Mouse (Mus musculus) retina, postnatal 7 days (tissue): ENCODE data around the gene Slc16a1.

Experiments
- DNase-seq: peaks from one replicate; pipeline ENCODE4 v3.0.0-alpha.2; 2012; ENCODE audit warnings: low read depth, low spot score

Gene Slc16a1

DNA sequence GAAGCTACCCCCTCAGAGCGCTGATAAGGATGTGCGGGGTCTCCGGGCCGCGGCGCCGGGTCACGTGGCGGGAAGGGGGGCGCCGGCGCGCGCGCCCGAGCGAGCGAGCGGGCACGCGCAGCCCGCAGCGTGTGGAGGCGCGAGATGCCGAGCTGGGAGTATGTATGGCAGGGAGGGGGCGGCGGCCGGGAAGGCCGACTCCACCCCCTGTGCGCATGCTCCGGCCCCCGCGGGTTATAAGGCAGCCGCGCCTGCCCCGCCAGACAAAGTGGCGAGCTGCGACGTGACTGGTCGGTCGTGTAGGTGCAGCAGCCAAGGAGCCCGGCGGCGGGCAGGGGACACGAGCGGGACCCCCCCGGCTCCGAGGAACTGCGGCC lies at the start of gene Slc16a1:
TSS of gene Slc16a1 (plus strand) at position 266 of the 377 bp plus-strand sequence.
- DNase-seq = peak; percentile 69

GRCm38 (mm10) chr3:104596451-104597134 lies 41.9 kb upstream of the Slc16a1 start:
- DNase-seq = no peak

DNA sequence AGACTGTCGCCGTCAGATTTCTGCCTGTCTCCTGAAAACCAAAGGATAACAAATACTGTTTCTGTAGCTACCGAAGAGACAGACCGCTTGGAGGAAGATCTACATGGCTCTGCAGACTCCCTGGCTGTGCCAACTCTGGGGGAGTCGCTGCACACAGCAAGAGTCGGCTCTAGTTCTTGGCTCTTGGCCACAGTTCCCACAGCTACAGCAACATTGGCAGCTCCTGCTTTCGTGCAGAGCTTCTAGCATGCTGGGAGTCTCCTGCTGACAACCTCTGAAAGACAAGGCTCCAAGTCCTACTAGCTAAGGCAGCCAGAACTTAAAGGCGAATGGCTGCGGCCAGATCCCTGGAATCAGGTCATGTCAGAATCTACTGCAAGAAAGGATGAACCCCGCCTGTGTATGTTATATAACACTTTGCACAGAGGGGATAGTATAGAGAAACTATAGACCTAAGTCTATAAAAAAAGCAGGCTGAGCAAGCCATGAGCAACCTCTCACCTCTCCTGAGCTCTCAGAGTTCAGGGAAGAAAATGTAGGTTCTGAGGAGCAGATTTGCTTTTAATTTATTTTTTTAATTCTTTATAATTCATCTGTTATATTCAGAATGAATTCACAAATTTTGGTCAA lies 41.2 kb upstream of the Slc16a1 start:
- no peak for DNase-seq

DNA sequence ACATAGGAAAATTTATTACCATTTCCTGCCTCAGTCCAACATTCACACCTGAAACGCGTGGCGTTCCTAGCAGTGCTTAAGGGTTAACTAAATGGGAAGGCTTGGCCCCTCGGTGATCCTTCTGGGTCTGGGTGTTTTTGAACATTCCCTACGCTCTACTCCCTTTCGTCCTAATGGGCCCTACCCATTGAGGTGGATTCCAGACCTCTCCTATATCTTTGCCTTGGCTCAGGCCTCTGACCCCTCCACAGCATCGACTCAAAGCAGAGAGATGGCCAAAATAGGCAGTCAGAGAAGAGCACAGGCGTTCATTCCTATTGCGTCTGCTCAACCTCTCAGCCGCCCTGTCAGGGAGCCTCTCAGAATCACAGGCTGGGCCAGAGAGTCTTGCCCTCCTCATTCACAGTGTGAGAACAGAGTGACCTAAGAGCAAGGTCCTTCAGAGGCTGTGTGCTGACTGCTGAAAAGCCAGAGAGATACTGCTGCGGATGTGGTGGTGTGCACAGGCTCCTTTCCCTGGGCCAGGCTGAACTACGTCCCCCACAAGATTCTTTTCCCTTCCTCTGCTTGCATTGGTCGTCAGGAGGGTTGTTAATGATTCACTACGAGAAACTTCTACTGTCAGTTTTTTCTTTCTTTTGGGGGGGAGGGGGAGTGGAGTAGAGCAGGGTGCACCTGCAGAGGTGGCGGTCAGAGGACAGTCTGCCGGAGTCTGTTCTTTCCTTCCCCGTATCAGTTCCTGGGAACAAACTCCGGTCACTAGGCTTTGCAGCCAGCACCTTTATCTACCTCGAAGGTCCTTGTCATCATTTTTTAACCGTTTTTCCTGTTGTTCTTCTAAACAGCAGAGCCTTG lies 38.9 kb upstream of the Slc16a1 start:
- DNase-seq = no peak

- no peak for DNase-seq
Measured at GRCm38 (mm10) chr3:104600691-104601090, 37.8 kb upstream of the Slc16a1 start.

DNA sequence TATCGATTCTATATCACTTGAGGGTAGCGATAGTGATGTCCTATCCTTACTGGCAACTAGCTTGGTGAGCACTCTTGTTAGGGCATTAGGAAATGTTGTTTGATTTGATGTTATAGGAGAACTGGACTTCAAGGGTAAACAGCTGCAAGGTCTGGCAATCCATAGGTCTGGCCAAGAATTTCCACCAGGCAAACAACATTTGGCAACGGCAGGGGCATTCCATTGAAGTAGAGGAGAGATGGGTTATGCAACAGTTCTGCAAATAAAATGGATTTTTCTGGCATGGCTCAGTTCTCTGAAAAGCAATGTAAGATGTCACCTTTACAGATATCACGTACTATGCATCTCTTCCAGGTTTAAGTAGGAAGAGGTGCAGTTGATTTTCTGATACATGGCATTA lies 36.8 kb upstream of the Slc16a1 start:
- no peak for DNase-seq

GRCm38 (mm10) chr3:104609690-104610380 lies 28.6 kb upstream of the Slc16a1 start:
- no peak for DNase-seq

GRCm38 (mm10) chr3:104610453-104611230 lies 27.8 kb upstream of the Slc16a1 start:
- no peak for DNase-seq

DNA sequence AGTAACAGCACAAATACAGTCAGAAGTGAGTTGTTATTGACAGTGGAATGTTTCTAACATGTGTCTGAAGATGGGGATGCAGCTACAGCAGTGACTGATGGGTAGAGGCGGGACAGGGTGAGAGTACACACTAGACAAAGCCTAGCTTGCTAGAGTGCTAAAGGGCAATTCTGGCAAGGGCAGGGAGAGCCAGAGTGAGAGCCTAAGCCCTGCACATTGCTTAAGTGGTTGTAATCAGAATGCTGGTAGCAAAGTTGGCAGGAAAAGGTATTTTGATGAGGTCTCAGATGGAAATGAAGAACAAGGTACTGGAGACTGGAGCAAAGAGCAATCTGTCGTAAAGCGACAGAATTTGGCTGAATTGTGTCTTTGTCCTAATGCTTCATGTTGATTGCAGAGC lies 26.5 kb upstream of the Slc16a1 start:
- DNase-seq = no peak

GRCm38 (mm10) chr3:104613102-104613501 lies 25.4 kb upstream of the Slc16a1 start:
- DNase-seq = no peak

- no peak for DNase-seq
Measured at GRCm38 (mm10) chr3:104614081-104614480, 24.4 kb upstream of the Slc16a1 start.

- DNase-seq = no peak
Measured at GRCm38 (mm10) chr3:104615216-104615615, 23.3 kb upstream of the Slc16a1 start.

DNA sequence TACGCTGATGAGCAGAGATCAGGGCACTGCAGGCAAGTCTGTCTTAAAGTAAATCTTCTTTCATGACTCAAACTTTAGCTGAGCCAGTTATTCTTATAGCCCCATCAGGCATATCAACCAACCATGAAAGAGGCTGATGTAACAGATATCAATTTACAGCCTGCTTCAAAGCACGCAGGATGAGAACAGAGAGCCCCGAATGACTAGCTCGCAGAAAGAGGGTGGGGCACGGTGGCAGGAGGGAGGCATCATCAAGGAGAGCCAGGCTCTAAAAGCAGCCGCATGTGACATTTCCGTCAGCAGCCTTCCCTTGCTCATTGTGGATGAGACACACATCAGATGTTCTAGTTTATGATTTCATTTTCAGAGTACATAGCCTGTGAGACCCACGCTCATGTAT lies 22.3 kb upstream of the Slc16a1 start:
- DNase-seq = no peak

- DNase-seq = no peak
Measured at GRCm38 (mm10) chr3:104621841-104622240, 16.6 kb upstream of the Slc16a1 start.

GRCm38 (mm10) chr3:104629810-104630209 lies 8.7 kb upstream of the Slc16a1 start:
- DNase-seq = no peak

DNA sequence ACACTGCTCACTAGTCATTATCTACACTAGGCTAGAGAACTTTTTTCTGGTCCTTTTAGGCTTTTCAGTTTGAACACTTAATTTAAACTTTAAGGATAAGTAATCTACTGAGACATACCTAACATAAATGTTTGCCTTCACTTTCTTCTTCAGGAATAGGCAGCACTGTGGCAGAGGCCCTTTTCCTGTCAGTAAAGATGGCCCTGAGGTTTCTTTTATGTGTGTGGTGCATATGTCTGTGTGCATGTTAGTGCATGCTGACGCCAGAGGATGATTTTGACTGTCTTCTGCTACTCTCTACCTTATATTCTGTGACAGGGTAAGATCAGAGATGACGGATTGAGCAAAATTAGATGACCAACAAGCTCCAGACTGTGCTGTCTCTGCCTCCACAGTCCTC lies 7.5 kb upstream of the Slc16a1 start:
- DNase-seq = no peak

- no peak for DNase-seq
Measured at GRCm38 (mm10) chr3:104632560-104633162, 5.8 kb upstream of the Slc16a1 start.

GRCm38 (mm10) chr3:104636491-104636890 lies 2.0 kb upstream of the Slc16a1 start:
- no peak for DNase-seq

DNA sequence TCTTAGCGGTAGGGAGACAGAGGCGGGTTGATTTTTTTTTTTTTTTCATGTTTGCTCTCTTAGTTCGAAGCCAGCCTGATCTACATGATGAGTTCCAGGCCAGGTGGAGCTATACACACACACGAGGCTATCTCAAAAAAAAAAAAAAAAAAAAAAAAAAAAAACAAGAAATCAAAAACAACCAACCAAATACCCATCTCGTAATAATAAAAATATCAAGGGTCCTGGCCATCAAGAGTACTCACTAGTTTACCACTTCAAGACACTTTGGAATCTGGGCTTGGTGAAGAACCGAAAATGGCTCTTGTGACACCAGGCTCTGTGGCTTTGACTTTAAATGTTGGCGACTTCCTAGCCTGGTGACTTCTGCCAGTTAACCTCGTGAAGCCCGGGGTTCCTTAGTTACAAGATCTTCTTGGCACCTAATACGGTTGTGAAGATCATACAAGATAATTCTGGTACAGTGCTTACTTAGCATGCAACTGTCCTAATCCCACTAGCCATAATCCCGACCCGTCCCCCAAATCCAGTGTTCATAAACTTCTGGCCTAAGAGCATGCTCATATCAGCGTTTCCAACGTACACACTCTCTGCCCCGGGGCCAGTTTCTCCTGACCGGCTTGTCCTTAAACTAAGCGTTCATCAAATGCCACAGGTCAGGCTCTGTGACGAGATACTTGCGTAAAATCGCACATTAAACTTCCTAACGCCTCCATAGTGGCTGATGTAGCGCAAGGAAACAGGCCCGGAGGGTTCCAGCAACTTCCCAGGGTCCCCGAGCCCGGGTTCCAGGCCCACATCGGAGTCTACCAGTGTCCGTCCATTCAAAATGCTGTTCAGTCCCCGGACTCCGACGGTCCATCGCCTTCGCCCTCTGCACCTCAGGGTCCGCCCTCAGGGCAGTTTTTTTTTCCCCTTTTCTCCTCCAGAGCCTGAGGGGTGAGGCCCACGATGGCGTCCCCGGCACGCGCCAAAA lies 753 bp upstream of the Slc16a1 start:
- DNase-seq = peak; percentile 9
